Mouse (Mus musculus) ovary, postnatal 14 days (tissue): ENCODE data around the gene Rpl13.
A peak's percentile ranks its signal among the peaks of the same experiment; 100 is the strongest.

ENCODE experiments used
- DNase-seq: peaks from one replicate; pipeline ENCODE4 v3.0.0; 2022; ENCODE audit warnings: low spot score

Gene Rpl13

GRCm38 (mm10) chr8:123108010-123108409 lies 5.9 kb downstream of the Rpl13 start:
- DNase-seq: no peak

GRCm38 (mm10) chr8:123108953-123109352 lies 6.8 kb downstream of the Rpl13 start:
- DNase-seq: no peak

GRCm38 (mm10) chr8:123110649-123111048 lies 8.5 kb downstream of the Rpl13 start:
- peak; percentile 45 for DNase-seq

- no peak for DNase-seq
Observed at GRCm38 (mm10) chr8:123112892-123113291, 10.7 kb downstream of the Rpl13 start.

GRCm38 (mm10) chr8:123113908-123114469 lies 11.8 kb downstream of the Rpl13 start:
- no peak for DNase-seq

GRCm38 (mm10) chr8:123114644-123115043 lies 12.5 kb downstream of the Rpl13 start:
- no peak for DNase-seq

- no peak for DNase-seq
Observed at GRCm38 (mm10) chr8:123117127-123117731, 15.1 kb downstream of the Rpl13 start, which contains the start of gene Cpne7. Gene Cpne7, plus strand, starts transcription at chr8:123117374.

- no peak for DNase-seq
Observed at GRCm38 (mm10) chr8:123117744-123118143, 15.6 kb downstream of the Rpl13 start.

GRCm38 (mm10) chr8:123122059-123122458 lies 19.9 kb downstream of the Rpl13 start:
- no peak for DNase-seq

- no peak for DNase-seq
Observed at GRCm38 (mm10) chr8:123122670-123123069, 20.5 kb downstream of the Rpl13 start.

GRCm38 (mm10) chr8:123126193-123126816 lies 24.2 kb downstream of the Rpl13 start:
- DNase-seq: peak; percentile 58

- DNase-seq: no peak
Observed at GRCm38 (mm10) chr8:123131041-123131440, 28.9 kb downstream of the Rpl13 start.

GRCm38 (mm10) chr8:123132953-123133352 lies 30.8 kb downstream of the Rpl13 start:
- DNase-seq: no peak

- no peak for DNase-seq
Observed at GRCm38 (mm10) chr8:123134149-123134713, 32.1 kb downstream of the Rpl13 start.

GRCm38 (mm10) chr8:123135406-123135805 lies 33.3 kb downstream of the Rpl13 start:
- DNase-seq: no peak

GRCm38 (mm10) chr8:123135806-123136205 lies 33.7 kb downstream of the Rpl13 start:
- no peak for DNase-seq

- no peak for DNase-seq
Observed at GRCm38 (mm10) chr8:123136287-123136686, 34.1 kb downstream of the Rpl13 start.

- DNase-seq: peak; percentile 53
Observed at GRCm38 (mm10) chr8:123137645-123138077, 35.5 kb downstream of the Rpl13 start.

- no peak for DNase-seq
Observed at GRCm38 (mm10) chr8:123138741-123139140, 36.6 kb downstream of the Rpl13 start.

- DNase-seq: peak; percentile 87
Observed at GRCm38 (mm10) chr8:123141741-123142462, 39.8 kb downstream of the Rpl13 start.

- DNase-seq: no peak
Observed at GRCm38 (mm10) chr8:123145279-123145678, 43.1 kb downstream of the Rpl13 start.

GRCm38 (mm10) chr8:123146390-123146789 lies 44.2 kb downstream of the Rpl13 start:
- no peak for DNase-seq
